Mouse (Mus musculus): ENCODE measurements around the gene Klhdc4.

Gene Klhdc4

DNA sequence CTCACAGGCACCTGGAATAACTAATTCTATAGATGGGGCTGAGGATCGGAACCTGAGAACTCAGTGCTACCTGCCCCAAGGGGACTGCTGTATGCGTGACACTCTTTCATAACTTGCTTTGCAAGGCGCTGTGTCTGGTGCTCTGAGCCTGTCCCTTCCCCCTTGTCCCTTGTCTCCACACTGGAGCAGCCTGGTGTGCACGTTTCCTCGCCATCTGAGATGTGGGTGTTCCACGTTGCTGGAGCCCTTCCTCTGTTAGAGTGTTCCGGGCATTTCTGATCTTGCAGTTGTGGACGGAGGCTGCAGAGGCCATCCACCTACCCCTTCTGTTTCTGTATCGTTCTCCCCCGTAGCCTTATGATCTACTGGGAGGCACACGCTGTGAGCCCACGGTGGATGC is 70.9 kb downstream of the Klhdc4 start:
- no peak for DNase-seq (ENCODE audit: low read depth, low spot score)

DNA sequence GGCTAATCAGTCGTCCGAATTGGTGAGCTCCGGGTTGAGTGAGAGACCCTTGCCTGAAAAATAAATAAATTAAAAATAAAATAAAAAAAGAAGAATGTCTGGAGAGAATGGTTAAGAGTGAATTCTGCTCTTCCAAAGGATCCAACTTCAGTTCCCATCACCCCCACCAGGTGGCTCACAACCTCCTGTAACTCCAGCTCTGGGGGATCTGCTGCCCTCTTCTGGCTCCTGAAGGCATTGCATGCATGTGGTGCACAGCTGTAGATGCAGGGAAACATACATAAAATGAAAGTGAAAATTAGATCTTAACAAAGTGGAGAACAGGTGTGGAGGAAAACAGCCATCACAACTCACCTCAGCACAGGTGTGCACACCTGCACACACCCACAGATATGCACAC is 78.0 kb downstream of the Klhdc4 start:
- peak; percentile 60 for DNase-seq (ENCODE audit: low read depth, low spot score)

DNA sequence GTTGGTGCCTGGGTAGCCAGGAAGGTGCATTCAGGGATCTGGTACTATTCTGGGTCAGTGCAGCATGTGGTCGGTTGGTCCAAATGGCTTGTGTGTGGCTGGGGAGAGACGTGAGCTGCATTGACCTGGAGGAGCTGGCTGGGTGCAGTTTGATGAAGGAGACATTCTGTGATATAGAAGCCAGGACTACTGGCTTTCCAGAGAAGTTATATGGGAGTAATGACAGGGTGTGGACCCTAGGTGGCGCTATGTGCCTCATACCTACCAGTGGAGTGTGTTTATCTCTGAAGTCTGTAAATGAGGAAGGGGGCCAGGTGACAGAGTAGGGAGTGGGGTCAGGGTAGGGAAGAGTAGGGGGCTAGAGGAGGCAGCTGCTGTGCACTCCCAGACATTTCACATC is 78.9 kb downstream of the Klhdc4 start:
- DNase-seq (ENCODE audit: low read depth, low spot score) = no peak

DNA sequence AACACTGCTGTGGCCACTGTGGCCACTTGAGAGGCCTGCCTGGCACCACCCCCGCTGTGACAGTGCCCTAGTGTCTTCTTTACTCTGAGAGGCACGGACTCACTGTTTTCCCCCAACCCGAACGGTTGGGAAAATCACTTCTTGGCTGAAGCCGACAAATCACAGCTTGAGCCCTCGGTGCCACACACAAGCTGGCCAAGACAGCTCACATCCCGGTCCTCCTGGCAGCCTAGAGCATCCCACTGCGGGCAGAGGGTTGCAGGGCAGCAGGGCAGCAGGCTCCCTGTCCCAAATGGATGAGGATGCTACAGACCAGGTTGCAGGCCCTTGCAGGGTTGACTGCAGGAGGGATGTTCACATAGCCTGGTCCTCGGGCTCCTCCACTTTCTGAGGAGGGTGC is 79.9 kb downstream of the Klhdc4 start:
- no peak for DNase-seq (ENCODE audit: low read depth, low spot score)
